Mouse (Mus musculus) forebrain, embryonic 13.5 days (tissue): ENCODE results near the gene Nkx1-2. TPM values are rescaled to one million over a fixed set of nuclear protein-coding genes. Genes with fewer than 3 reads are reported as not detected.

Source experiments
- ATAC-seq: fragments of 200-750 bp; cut with Nextera tagmentation; 2 replicates; pipeline ENCODE4 v1.8.0; 2017
- H3K27ac ChIP-seq: fragments of 300-500 bp; sonication (generic); 2 replicates; pipeline ENCODE4 v1.5.1; 2015; ENCODE audit warnings: inconsistent platforms, mild to moderate bottlenecking, moderate library complexity
- H3K27me3 ChIP-seq: fragments of 300-500 bp; sonication (generic); 2 replicates; pipeline ENCODE4 v1.6.1; 2015; ENCODE audit warnings: mild to moderate bottlenecking, inconsistent platforms
- H3K36me3 ChIP-seq: fragments of 300-500 bp; sonication (generic); 2 replicates; pipeline ENCODE4 v1.6.1; 2015; ENCODE audit warnings: mild to moderate bottlenecking, inconsistent platforms; ENCODE audit not compliant: poor library complexity, severe bottlenecking
- H3K4me1 ChIP-seq: fragments of 300-500 bp; sonication (generic); 2 replicates; pipeline ENCODE4 v1.6.1; 2015; ENCODE audit warnings: inconsistent platforms
- H3K4me2 ChIP-seq: fragments of 300-500 bp; sonication (generic); 2 replicates; pipeline ENCODE4 v1.6.1; 2015; ENCODE audit warnings: inconsistent platforms, mild to moderate bottlenecking, moderate library complexity
- H3K4me3 ChIP-seq: fragments of 300-500 bp; sonication (generic); 2 replicates; pipeline ENCODE4 v1.5.1; 2015; ENCODE audit warnings: mild to moderate bottlenecking, inconsistent platforms
- H3K9ac ChIP-seq: fragments of 300-500 bp; sonication (generic); 2 replicates; pipeline ENCODE4 v1.6.1; 2015; ENCODE audit warnings: mild to moderate bottlenecking, inconsistent platforms
- H3K9me3 ChIP-seq: fragments of 300-500 bp; sonication (generic); replicated peaks from 2 replicates; pipeline ENCODE4 v1.6.1; 2016; ENCODE audit warnings: inconsistent platforms
- WGBS: fragments of 180-500 bp; shearing (Covaris S2); methylation state at CpG from one replicate; pipeline ENCODE4 v1.1.7; 2015; 5-methylcytosine and 5-hydroxymethylcytosine counted together
- polyA plus RNA-seq: library from polyadenylated mRNA; unstranded; fragments of >200 nt; fragmentation: Nextera tagmentation; extraction: Ambion mirVana; gene quantifications from 2 replicates; pipeline ENCODE4 v1.2.1, GENCODE M21; 2015

The Nkx1-2 gene
- polyA plus RNA-seq, 1 experiment from 2014 or later, result 0.08 TPM

GRCm38 (mm10) chr7:132619975-132620918 is 20.8 kb upstream of the Nkx1-2 start:
- Histone ChIP-seq H3K36me3 (no peaks in the 10 kb centered on the region), H3K27me3 (no peaks in the 10 kb centered on the region), H3K4me2 (no peak overlapping the region), H3K4me1 (0 out of 2 replicates have a peak, but pooled peaks cover 6% of the 10 kb centered on the region), H3K9me3 (no peaks in the 10 kb centered on the region), H3K27ac (no peak overlapping the region), H3K4me3 (no peak overlapping the region), H3K9ac (no peak overlapping the region)
- ATAC-seq, result no peak
- WGBS, result 91% methylated on average over 15 of the region's 15 CpGs

GRCm38 (mm10) chr7:132619549-132619948 is 20.1 kb upstream of the Nkx1-2 start:
- no peak overlapping the region for H3K9ac ChIP-seq
- H3K27me3 ChIP-seq, result no peaks in the 10 kb centered on the region
- no peaks in the 10 kb centered on the region for H3K36me3 ChIP-seq
- H3K27ac ChIP-seq, result no peak overlapping the region
- 93% methylated on average over 8 of the region's 8 CpGs for WGBS
- 0 out of 2 replicates have a peak, but pooled peaks cover 6% of the 10 kb centered on the region for H3K4me1 ChIP-seq
- H3K4me3 ChIP-seq, result no peak overlapping the region
- H3K4me2 ChIP-seq, result no peak overlapping the region
- no peaks in the 10 kb centered on the region for H3K9me3 ChIP-seq
- no peak for ATAC-seq

- ATAC-seq, result no peak
- WGBS, result 88% methylated on average over 5 of the region's 5 CpGs
- Histone ChIP-seq H3K9ac (no peak overlapping the region), H3K4me2 (no peak overlapping the region), H3K9me3 (no peaks in the 10 kb centered on the region), H3K27ac (no peak overlapping the region), H3K4me3 (no peak overlapping the region), H3K4me1 (0 out of 2 replicates have a peak, but pooled peaks cover 6% of the 10 kb centered on the region), H3K27me3 (no peaks in the 10 kb centered on the region), H3K36me3 (no peaks in the 10 kb centered on the region)
Measured at GRCm38 (mm10) chr7:132617021-132617564, 17.7 kb upstream of the Nkx1-2 start.

GRCm38 (mm10) chr7:132616391-132616790 is 17.0 kb upstream of the Nkx1-2 start:
- 12% methylated on average over 6 of the region's 6 CpGs for WGBS
- no peak for ATAC-seq
- no peaks in the 10 kb centered on the region for H3K36me3 ChIP-seq
- H3K4me1 ChIP-seq, result 0 out of 2 replicates have a peak, but pooled peaks cover 6% of the 10 kb centered on the region
- no peak overlapping the region for H3K4me3 ChIP-seq
- no peaks in the 10 kb centered on the region for H3K9me3 ChIP-seq
- no peak overlapping the region for H3K4me2 ChIP-seq
- H3K27me3 ChIP-seq, result no peaks in the 10 kb centered on the region
- no peak overlapping the region for H3K27ac ChIP-seq
- H3K9ac ChIP-seq, result no peak overlapping the region

- Histone ChIP-seq H3K9me3 (no peaks in the 10 kb centered on the region), H3K36me3 (no peaks in the 10 kb centered on the region), H3K27me3 (no peaks in the 10 kb centered on the region), H3K27ac (no peak overlapping the region), H3K9ac (no peak overlapping the region), H3K4me3 (no peak overlapping the region), H3K4me1 (0 out of 2 replicates have a peak, but pooled peaks cover 7% of the 10 kb centered on the region), H3K4me2 (no peak overlapping the region)
- WGBS, result 16% methylated on average over 3 of the region's 3 CpGs
- ATAC-seq, result no peak
Measured at GRCm38 (mm10) chr7:132615346-132615745, 15.9 kb upstream of the Nkx1-2 start.

GRCm38 (mm10) chr7:132611530-132611929 is 12.1 kb upstream of the Nkx1-2 start:
- H3K9me3 ChIP-seq, result no peaks in the 10 kb centered on the region
- H3K36me3 ChIP-seq, result no peaks in the 10 kb centered on the region
- no peak overlapping the region for H3K4me2 ChIP-seq
- no peak overlapping the region for H3K9ac ChIP-seq
- peaks cover 12% of the 10 kb centered on the region for H3K27me3 ChIP-seq
- ATAC-seq, result no peak
- WGBS, result 99% methylated on average over 8 of the region's 8 CpGs
- no peak overlapping the region for H3K4me3 ChIP-seq
- H3K27ac ChIP-seq, result no peak overlapping the region
- 0 out of 2 replicates have a peak, but pooled peaks cover 8% of the 10 kb centered on the region for H3K4me1 ChIP-seq

- peak; percentile 90 for ATAC-seq
- no peak within 1 kb of the TSS for H3K27ac ChIP-seq
Measured at GRCm38 (mm10) chr7:132610468-132611318, 11.3 kb upstream of the Nkx1-2 start, which contains the start of gene Lhpp. Gene Lhpp, plus strand, starts transcription at chr7:132610638.

GRCm38 (mm10) chr7:132608316-132609020 is 9.0 kb upstream of the Nkx1-2 start:
- H3K9ac ChIP-seq, result no peak overlapping the region
- H3K9me3 ChIP-seq, result no peaks in the 10 kb centered on the region
- no peak overlapping the region for H3K4me3 ChIP-seq
- no peaks in the 10 kb centered on the region for H3K36me3 ChIP-seq
- H3K4me2 ChIP-seq, result no peak overlapping the region
- no peak overlapping the region for H3K27ac ChIP-seq
- H3K4me1 ChIP-seq, result 0 out of 2 replicates have a peak, but pooled peaks cover 5% of the 10 kb centered on the region
- H3K27me3 ChIP-seq, result peaks cover 37% of the 10 kb centered on the region
- no peak for ATAC-seq
- 96% methylated on average over 4 of the region's 4 CpGs for WGBS

More at GRCm38 (mm10) chr7:132610468-132611318, 11.3 kb upstream of the Nkx1-2 start, which contains the start of gene Lhpp:
- Histone ChIP-seq H3K4me1 (0 out of 2 replicates have a peak, but pooled peaks cover 5% of the 10 kb centered on the region), H3K9me3 (no peaks in the 10 kb centered on the region), H3K27me3 (peaks cover 16% of the 10 kb centered on the region), H3K4me2 (peak within 1 kb of the TSS; percentile 65), H3K36me3 (no peaks in the 10 kb centered on the region), H3K4me3 (peak within 1 kb of the TSS; percentile 54), H3K9ac (peak within 1 kb of the TSS; percentile 62)
- 8% methylated on average over 44 of the region's 44 CpGs for WGBS

GRCm38 (mm10) chr7:132605689-132606088 is 6.3 kb upstream of the Nkx1-2 start:
- Histone ChIP-seq H3K4me1 (0 out of 2 replicates have a peak, but pooled peaks cover 5% of the 10 kb centered on the region), H3K4me3 (no peak overlapping the region), H3K9me3 (no peaks in the 10 kb centered on the region), H3K9ac (no peak overlapping the region), H3K4me2 (no peak overlapping the region), H3K36me3 (no peaks in the 10 kb centered on the region), H3K27ac (no peak overlapping the region), H3K27me3 (peaks cover 64% of the 10 kb centered on the region)
- no peak for ATAC-seq
- 68% methylated on average over 5 of the region's 5 CpGs for WGBS

- no peak overlapping the region for H3K4me3 ChIP-seq
- H3K27ac ChIP-seq, result no peak overlapping the region
- H3K4me2 ChIP-seq, result no peak overlapping the region
- H3K9me3 ChIP-seq, result no peaks in the 10 kb centered on the region
- peaks cover 74% of the 10 kb centered on the region for H3K27me3 ChIP-seq
- WGBS, result 79% methylated on average over 4 of the region's 4 CpGs
- H3K36me3 ChIP-seq, result no peaks in the 10 kb centered on the region
- no peak for ATAC-seq
- H3K9ac ChIP-seq, result no peak overlapping the region
- H3K4me1 ChIP-seq, result peaks cover 8% of the 10 kb centered on the region
Measured at GRCm38 (mm10) chr7:132604720-132605119, 5.3 kb upstream of the Nkx1-2 start.

GRCm38 (mm10) chr7:132600926-132601325 is 1.5 kb upstream of the Nkx1-2 start:
- H3K4me2 ChIP-seq, result no peak overlapping the region
- H3K9me3 ChIP-seq, result no peaks in the 10 kb centered on the region

More at GRCm38 (mm10) chr7:132600926-132601325, 1.5 kb upstream of the Nkx1-2 start:
- H3K27me3 ChIP-seq, result peaks cover 97% of the 10 kb centered on the region
- no peak for ATAC-seq
- no peak overlapping the region for H3K27ac ChIP-seq
- peaks cover 26% of the 10 kb centered on the region for H3K4me1 ChIP-seq
- no peaks in the 10 kb centered on the region for H3K36me3 ChIP-seq
- WGBS, result 7% methylated on average over 8 of the region's 8 CpGs
- H3K9ac ChIP-seq, result no peak overlapping the region
- no peak overlapping the region for H3K4me3 ChIP-seq
